Mouse (Mus musculus): ENCODE results near the gene Elf1. TPM values are rescaled to one million over a fixed set of nuclear protein-coding genes. Genes with fewer than 3 reads are reported as not detected.
"Not testable (repeated sequence)": the region's sequence is repeated elsewhere in the genome, so short reads cannot be mapped to it uniquely, and the experiment has no call there.

Elf1 gene
- polyA plus RNA-seq, 1 experiment from 2014 or later, result 4.1 TPM

GRCm38 (mm10) chr14:79529581-79530554, 48.9 kb downstream of the Elf1 start:
- no peak overlapping the region for H3K4me3 ChIP-seq (replicated peaks)
- no peak overlapping the region for H3K9ac ChIP-seq (replicated peaks)
- no peak overlapping the region for H3K27ac ChIP-seq
- no peaks in the 10 kb centered on the region for H3K4me1 ChIP-seq (replicated peaks)
- H3K27me3 ChIP-seq, result no peaks in the 10 kb centered on the region
- no peak for ATAC-seq
- no peaks in the 10 kb centered on the region for H3K9me3 ChIP-seq
- no peaks in the 10 kb centered on the region for H3K36me3 ChIP-seq
- 80% methylated on average over 10 of the region's 10 CpGs for WGBS
- no peak overlapping the region for H3K4me2 ChIP-seq (replicated peaks)

- WGBS, result 88% methylated on average over 6 of the region's 6 CpGs
These were observed 49.8 kb downstream of the Elf1 start for GRCm38 (mm10) chr14:79530761-79531160.

DNA sequence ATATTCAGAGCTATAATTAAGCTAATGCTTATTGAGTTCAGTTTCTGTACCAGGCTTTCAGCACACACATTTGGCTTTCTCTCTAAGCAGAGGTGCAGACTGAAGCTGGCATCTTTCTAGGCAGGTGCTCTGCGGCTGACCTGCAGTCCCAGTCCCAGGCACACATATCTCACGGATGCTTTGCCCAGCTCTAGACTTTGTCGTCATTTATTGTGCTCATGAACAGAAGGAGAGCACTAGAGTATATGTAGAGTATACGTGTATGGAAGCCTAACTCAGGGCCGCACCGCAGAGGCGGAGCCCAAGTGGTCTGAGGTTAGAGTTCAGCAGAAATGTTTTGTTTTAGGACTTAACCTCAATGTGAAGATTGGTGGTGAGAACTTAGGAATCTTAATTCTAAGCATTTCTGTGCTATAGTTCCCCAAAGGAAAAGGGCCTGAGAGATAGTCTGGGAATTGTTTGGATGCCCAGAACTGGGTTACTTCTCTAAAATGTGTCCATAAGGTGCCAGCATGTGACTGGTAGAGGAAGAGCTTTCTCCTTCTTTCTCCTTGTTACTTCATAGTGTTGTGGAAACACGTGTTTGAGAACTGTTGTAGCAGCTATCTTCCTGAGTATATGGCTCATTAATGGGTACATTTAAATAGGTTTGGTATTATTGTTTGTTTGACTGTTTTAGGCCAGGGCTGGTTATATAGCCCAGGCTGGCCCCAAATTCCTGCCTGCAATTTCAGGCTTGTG, 51.2 kb downstream of the Elf1 start:
- 87% methylated on average over 8 of the region's 8 CpGs for WGBS
- no peaks in the 10 kb centered on the region for H3K9me3 ChIP-seq
- H3K4me3 ChIP-seq (replicated peaks), result no peak overlapping the region
- H3K9ac ChIP-seq (replicated peaks), result no peak overlapping the region
- ATAC-seq, result no peak
- H3K4me1 ChIP-seq (replicated peaks), result no peaks in the 10 kb centered on the region
- H3K36me3 ChIP-seq, result no peaks in the 10 kb centered on the region
- no peak overlapping the region for H3K27ac ChIP-seq
- H3K27me3 ChIP-seq, result no peaks in the 10 kb centered on the region
- no peak overlapping the region for H3K4me2 ChIP-seq (replicated peaks)

More at GRCm38 (mm10) chr14:79530761-79531160, 49.8 kb downstream of the Elf1 start:
- H3K9ac ChIP-seq (replicated peaks), result no peak overlapping the region
- H3K9me3 ChIP-seq, result no peaks in the 10 kb centered on the region
- H3K4me2 ChIP-seq (replicated peaks), result no peak overlapping the region
- no peak overlapping the region for H3K4me3 ChIP-seq (replicated peaks)
- H3K4me1 ChIP-seq (replicated peaks), result no peaks in the 10 kb centered on the region
- no peak overlapping the region for H3K27ac ChIP-seq
- H3K36me3 ChIP-seq, result no peaks in the 10 kb centered on the region
- no peaks in the 10 kb centered on the region for H3K27me3 ChIP-seq
- ATAC-seq, result no peak

DNA sequence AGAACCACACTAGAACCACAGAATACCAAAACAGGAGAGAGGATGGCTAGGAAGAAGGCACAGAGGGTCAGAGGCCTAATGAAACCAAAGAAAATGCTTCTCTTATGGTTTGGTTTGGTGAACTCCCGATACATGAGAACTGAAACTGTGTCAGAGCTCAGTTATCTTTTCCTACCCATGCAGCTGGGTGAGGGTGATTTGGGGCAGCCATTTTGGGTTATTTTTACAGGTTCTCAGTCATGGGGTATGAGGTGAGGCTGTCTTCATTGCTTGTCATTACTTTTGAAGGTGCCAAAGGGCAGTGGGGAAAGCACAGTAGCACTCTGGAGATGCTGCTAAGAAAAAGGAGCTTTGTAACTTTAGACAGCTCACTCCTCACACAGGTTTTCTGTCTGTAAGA, 52.4 kb downstream of the Elf1 start:
- ATAC-seq, result no peak
- no peak overlapping the region for H3K4me2 ChIP-seq (replicated peaks)
- WGBS, result 91% methylated on average over 1 of the region's 1 CpGs
- no peak overlapping the region for H3K27ac ChIP-seq
- no peaks in the 10 kb centered on the region for H3K4me1 ChIP-seq (replicated peaks)
- no peaks in the 10 kb centered on the region for H3K9me3 ChIP-seq
- H3K4me3 ChIP-seq (replicated peaks), result no peak overlapping the region
- H3K36me3 ChIP-seq, result no peaks in the 10 kb centered on the region
- H3K9ac ChIP-seq (replicated peaks), result no peak overlapping the region
- H3K27me3 ChIP-seq, result no peaks in the 10 kb centered on the region

GRCm38 (mm10) chr14:79534206-79534605, 53.2 kb downstream of the Elf1 start:
- 88% methylated on average over 3 of the region's 3 CpGs for WGBS

GRCm38 (mm10) chr14:79534656-79535055, 53.7 kb downstream of the Elf1 start:
- H3K27ac ChIP-seq; H3K9ac ChIP-seq (replicated peaks); H3K4me1 ChIP-seq (replicated peaks); ATAC-seq; H3K27me3 ChIP-seq; H3K4me3 ChIP-seq (replicated peaks); H3K9me3 ChIP-seq; H3K4me2 ChIP-seq (replicated peaks); H3K36me3 ChIP-seq: not testable (repeated sequence)
- 98% methylated on average over 4 of the region's 4 CpGs for WGBS

More at GRCm38 (mm10) chr14:79534206-79534605, 53.2 kb downstream of the Elf1 start:
- Histone ChIP-seq H3K27me3 (no peaks in the 10 kb centered on the region), H3K4me2 (replicated peaks) (no peak overlapping the region), H3K4me1 (replicated peaks) (no peaks in the 10 kb centered on the region), H3K9me3 (no peaks in the 10 kb centered on the region), H3K4me3 (replicated peaks) (no peak overlapping the region), H3K27ac (no peak overlapping the region), H3K36me3 (no peaks in the 10 kb centered on the region), H3K9ac (replicated peaks) (no peak overlapping the region)
- ATAC-seq, result no peak

GRCm38 (mm10) chr14:79535318-79535717, 54.3 kb downstream of the Elf1 start:
- Histone ChIP-seq H3K36me3 (no peaks in the 10 kb centered on the region), H3K4me3 (replicated peaks) (no peak overlapping the region), H3K4me2 (replicated peaks) (no peak overlapping the region), H3K9me3 (no peaks in the 10 kb centered on the region), H3K9ac (replicated peaks) (no peak overlapping the region), H3K27me3 (no peaks in the 10 kb centered on the region), H3K4me1 (replicated peaks) (no peaks in the 10 kb centered on the region), H3K27ac (no peak overlapping the region)
- no peak for ATAC-seq
- 80% methylated on average over 10 of the region's 10 CpGs for WGBS

DNA sequence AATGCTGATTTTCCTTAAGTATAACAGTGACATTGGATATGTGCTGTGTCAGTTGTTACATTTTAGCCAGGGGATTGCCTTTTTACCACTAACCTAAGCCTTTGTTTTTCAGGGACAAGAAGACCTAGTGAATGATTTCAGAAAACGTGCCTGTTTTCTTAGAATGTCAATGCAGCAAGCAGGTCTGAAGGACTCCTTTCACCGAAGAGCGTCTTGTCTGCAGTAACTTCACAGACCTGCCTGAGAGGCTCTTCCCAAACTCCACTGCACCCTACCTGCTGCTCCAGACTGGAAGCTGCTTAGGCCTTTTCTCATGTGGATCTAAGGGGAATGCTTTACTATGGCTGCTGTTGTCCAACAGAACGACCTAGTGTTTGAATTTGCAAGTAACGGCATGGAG, 55.0 kb downstream of the Elf1 start:
- ATAC-seq, result no peak
- H3K9me3 ChIP-seq, result no peaks in the 10 kb centered on the region
- H3K4me1 ChIP-seq (replicated peaks), result no peaks in the 10 kb centered on the region
- H3K9ac ChIP-seq (replicated peaks), result no peak overlapping the region
- H3K4me3 ChIP-seq (replicated peaks), result no peak overlapping the region
- H3K4me2 ChIP-seq (replicated peaks), result no peak overlapping the region
- H3K27ac ChIP-seq, result no peak overlapping the region
- WGBS, result 75% methylated on average over 5 of the region's 5 CpGs
- no peaks in the 10 kb centered on the region for H3K27me3 ChIP-seq
- no peaks in the 10 kb centered on the region for H3K36me3 ChIP-seq

DNA sequence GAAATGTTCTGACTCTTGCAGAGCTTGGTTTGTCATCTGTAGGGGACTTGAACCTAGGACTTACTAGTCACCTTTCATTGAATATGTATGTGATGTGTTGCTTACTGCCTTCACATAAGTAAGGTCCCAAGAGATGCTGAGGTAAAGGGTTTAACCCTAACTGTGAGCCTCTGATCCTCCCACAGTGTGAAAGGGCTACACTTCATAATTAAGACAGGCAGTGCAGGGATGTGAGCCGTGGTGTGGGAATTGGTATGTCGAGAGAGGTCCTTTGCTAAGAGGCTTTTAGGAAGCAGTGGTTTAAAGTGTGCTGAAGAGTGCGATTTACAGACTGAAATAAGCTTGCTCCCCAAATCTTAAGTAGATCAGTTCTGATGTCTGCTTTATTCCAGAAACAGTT, 55.8 kb downstream of the Elf1 start:
- H3K4me1 ChIP-seq (replicated peaks), result no peaks in the 10 kb centered on the region
- no peak overlapping the region for H3K9ac ChIP-seq (replicated peaks)
- H3K36me3 ChIP-seq, result no peaks in the 10 kb centered on the region
- H3K4me3 ChIP-seq (replicated peaks), result no peak overlapping the region
- 70% methylated on average over 3 of the region's 3 CpGs for WGBS
- no peak overlapping the region for H3K4me2 ChIP-seq (replicated peaks)
- H3K9me3 ChIP-seq, result no peaks in the 10 kb centered on the region
- no peak for ATAC-seq
- H3K27ac ChIP-seq, result no peak overlapping the region
- no peaks in the 10 kb centered on the region for H3K27me3 ChIP-seq

- Histone ChIP-seq H3K4me3 (replicated peaks) (no peak overlapping the region), H3K36me3 (no peaks in the 10 kb centered on the region), H3K27ac (no peak overlapping the region), H3K9ac (replicated peaks) (no peak overlapping the region), H3K4me1 (replicated peaks) (no peaks in the 10 kb centered on the region), H3K9me3 (no peaks in the 10 kb centered on the region), H3K27me3 (no peaks in the 10 kb centered on the region), H3K4me2 (replicated peaks) (no peak overlapping the region)
- ATAC-seq, result no peak
- 83% methylated on average over 5 of the region's 5 CpGs for WGBS
These were observed 56.5 kb downstream of the Elf1 start for GRCm38 (mm10) chr14:79537463-79537862.

DNA sequence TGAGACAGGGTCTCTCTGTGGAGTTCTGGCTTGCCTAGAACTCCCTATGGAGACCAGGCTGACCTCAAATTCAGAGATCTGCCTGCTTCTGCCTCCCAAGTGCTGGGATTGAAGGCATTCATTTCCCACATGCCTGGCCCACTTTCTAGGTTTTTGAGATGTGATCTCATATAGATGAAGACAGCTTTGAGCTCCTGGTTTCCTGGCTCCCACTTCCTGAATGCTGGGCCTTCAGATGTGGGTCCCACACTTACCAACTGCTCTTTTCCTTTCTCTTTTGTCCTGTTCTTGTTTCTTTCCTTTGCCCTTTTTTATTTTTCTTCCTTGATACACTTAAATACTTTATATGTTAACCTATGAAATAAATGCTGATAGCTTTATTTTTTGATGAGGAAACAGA, 56.9 kb downstream of the Elf1 start:
- Histone ChIP-seq H3K4me3 (replicated peaks) (no peak overlapping the region), H3K36me3 (no peaks in the 10 kb centered on the region), H3K4me1 (replicated peaks) (no peaks in the 10 kb centered on the region), H3K27me3 (no peaks in the 10 kb centered on the region), H3K9me3 (no peaks in the 10 kb centered on the region), H3K27ac (no peak overlapping the region), H3K9ac (replicated peaks) (no peak overlapping the region), H3K4me2 (replicated peaks) (no peak overlapping the region)
- no peak for ATAC-seq

DNA sequence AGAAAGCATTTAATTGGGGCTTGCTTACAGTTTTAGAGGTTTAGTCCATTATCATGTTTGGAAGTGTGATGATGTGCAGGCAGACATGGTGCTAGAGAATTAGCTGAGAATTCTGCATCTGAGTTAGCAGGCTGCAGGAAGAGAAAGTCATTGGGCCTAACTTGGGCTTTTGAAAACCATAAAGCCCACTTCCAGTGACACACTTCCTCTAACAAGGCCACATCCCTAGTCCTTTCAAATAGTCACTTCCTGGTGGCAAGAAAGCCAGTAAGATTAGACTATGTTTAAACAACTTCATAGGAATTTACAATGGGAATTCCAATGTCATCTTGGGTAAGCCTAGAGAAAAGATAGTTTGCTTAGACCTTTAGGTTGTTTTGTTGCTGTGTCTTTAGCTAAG, 60.6 kb downstream of the Elf1 start:
- no peak overlapping the region for H3K27ac ChIP-seq
- H3K4me3 ChIP-seq (replicated peaks), result no peak overlapping the region
- no peak for ATAC-seq
- H3K36me3 ChIP-seq, result no peaks in the 10 kb centered on the region
- H3K9ac ChIP-seq (replicated peaks), result no peak overlapping the region
- no peak overlapping the region for H3K4me2 ChIP-seq (replicated peaks)
- H3K27me3 ChIP-seq, result no peaks in the 10 kb centered on the region
- no peaks in the 10 kb centered on the region for H3K9me3 ChIP-seq
- H3K4me1 ChIP-seq (replicated peaks), result no peaks in the 10 kb centered on the region
